Mouse (Mus musculus): ENCODE data around the gene Vwa1.

Vwa1 gene

GRCm38 (mm10) chr4:155780895-155781294 is 6.4 kb upstream of the Vwa1 start:
- in situ Hi-C loops (cut with MboI), result no loop called here

GRCm38 (mm10) chr4:155779498-155779897 is 5.0 kb upstream of the Vwa1 start:
- in situ Hi-C loops (cut with MboI), result no loop called here

- in situ Hi-C loops (cut with MboI), result no loop called here
Observed at GRCm38 (mm10) chr4:155777816-155778215, 3.3 kb upstream of the Vwa1 start.

GRCm38 (mm10) chr4:155776704-155777335 is 2.3 kb upstream of the Vwa1 start:
- in situ Hi-C loops (cut with MboI), result no loop called here

DNA sequence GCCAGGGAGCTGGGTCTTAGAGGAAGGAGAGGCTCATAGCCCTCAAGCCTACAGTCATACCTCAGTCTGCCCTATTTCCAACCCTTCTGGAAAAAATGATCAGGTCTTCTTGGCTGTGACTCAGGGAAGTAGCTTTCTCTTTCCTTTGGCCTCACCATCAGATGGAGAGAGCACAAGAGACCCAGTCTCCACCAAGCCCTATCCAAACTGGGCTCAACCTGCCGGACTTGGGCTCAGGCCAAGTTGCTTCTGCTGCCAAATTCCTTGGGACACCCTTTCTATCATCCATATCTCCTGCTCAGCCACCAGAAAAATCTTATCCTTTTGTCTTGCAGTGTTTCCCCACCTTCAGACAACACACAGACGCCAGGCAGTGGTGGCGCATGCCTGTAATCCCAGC is 1.4 kb upstream of the Vwa1 start:
- in situ Hi-C loops (cut with MboI), result no loop called here

- in situ Hi-C loops (cut with MboI), result no loop called here
Observed at GRCm38 (mm10) chr4:155774971-155775740, 658 bp upstream of the Vwa1 start.

GRCm38 (mm10) chr4:155773335-155774078 is 991 bp downstream of the Vwa1 start:
- in situ Hi-C loops (cut with MboI), result no loop called here

DNA sequence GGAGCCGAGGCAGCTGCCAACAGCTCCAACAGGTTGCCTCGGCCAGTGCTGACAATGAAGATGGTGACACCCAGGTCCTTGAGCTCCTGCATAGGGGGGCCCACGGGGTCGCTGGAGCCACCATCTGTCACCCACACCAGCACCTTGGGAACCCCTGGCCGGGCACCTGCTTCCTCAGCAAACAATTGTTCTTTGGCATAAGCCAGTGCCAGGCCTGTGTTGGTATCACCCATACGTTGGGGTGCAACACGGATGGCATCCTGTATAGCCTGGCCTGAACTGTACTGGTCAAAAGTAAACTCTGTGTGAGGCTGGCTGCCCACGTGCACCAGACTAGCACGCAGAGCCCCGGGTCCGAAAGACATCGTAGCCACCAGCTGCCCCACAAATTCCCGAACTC is 1.7 kb downstream of the Vwa1 start:
- in situ Hi-C loops (cut with MboI), result no loop called here

- in situ Hi-C loops (cut with MboI), result no loop called here
Observed at GRCm38 (mm10) chr4:155771706-155772105, 2.8 kb downstream of the Vwa1 start.

DNA sequence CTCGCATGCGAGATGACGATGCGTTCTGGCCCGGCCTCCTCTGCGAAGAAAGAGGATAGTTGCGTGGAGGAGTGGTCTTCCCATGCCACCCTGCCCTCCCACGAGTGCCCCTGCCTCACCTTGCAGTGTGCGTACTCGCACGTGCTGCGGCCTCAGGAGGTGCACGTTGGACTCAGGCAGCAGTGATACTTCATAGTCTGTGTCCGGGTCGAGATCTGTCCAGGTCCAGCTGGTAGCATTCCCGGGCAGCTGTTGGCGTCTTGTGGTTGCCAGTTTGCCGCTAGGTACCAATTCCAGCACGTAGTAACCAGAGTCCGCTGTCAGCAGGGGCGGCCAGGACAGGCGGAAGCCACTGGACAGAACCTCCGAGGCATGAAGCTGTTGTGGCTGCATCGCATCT is 3.9 kb downstream of the Vwa1 start:
- in situ Hi-C loops (cut with MboI), result no loop called here

GRCm38 (mm10) chr4:155769880-155770512 is 4.5 kb downstream of the Vwa1 start:
- in situ Hi-C loops (cut with MboI), result loop anchor here (5.0 to 10.0 kb wide), 2 partner anchors 38 to 55 kb away; partner anchors contain the start of gene Tmem240

- in situ Hi-C loops (cut with MboI), result loop anchor here (5.0 to 10.0 kb wide), 2 partner anchors 37 to 55 kb away; partner anchors contain the start of gene Tmem240
Observed at GRCm38 (mm10) chr4:155769496-155769879, 5.0 kb downstream of the Vwa1 start.

DNA sequence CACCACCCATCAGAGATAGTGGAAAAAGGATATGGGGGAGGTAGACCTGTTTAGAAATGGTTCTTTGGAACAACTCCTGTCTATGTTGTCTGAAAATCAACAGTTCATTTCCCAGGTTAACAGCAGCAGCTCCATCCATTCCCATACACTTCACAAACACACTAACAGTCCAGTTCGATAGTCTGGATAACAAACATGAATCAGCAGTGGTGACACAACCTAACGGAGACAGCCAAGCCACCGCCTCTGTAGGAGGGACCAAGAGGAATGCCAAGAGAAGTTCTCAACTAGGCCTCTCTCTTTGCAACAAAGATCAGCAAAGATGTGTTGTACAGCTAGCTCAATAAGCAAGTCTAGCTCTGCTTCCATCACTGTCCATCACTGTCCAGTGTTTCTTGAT is 12.1 kb downstream of the Vwa1 start:
- in situ Hi-C loops (cut with MboI), result loop anchor here (10.0 kb wide), 1 partner anchor 48 kb away; no protein-coding TSS in a partner anchor

- in situ Hi-C loops (cut with MboI), result loop anchor here (10.0 kb wide), 1 partner anchor 47 kb away; no protein-coding TSS in a partner anchor
Observed at GRCm38 (mm10) chr4:155761356-155762099, 13.0 kb downstream of the Vwa1 start.

- in situ Hi-C loops (cut with MboI), result loop anchor here (10.0 kb wide), 1 partner anchor 46 kb away; no protein-coding TSS in a partner anchor
Observed at GRCm38 (mm10) chr4:155760613-155761355, 13.7 kb downstream of the Vwa1 start, which contains the start of gene Atad3a. Atad3a (minus strand) TSS chr4:155761093.

DNA sequence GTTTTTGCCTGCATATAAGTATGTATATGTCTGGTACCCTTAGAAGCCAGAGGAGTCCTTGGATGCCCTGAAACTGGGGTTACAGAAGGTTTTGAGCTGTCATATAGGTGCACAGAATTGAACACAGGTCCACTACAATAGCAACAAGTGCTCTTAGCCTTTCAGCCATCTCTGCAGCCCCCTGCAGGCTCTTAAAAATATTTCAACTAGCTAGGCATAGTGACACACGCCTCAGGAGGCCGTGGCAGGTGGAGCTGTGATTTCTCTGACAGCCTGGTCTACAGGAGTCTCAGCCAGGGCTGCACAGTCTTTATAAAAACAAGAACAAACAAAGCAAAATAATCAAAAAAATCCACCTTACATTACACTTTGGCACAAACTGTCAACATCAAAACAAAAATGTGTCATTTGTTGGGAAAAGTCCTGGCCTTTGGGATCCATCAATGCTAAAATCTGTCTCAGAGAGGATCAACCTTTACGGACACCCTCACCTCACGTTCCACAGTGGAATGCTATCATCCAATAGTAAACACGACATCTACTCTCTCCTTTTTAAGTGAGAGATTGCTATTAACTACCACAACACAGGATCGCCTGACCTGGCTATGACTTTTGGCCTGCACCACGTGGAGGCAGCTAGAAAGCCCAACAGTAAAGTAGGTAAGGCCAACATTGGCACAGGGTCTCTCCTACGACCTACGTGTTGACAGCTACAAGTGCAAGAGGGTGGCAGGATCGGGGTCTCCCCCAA is 14.5 kb downstream of the Vwa1 start:
- in situ Hi-C loops (cut with MboI), result loop anchor here (10.0 kb wide), 1 partner anchor 45 kb away; no protein-coding TSS in a partner anchor

GRCm38 (mm10) chr4:155757011-155757410 is 17.5 kb downstream of the Vwa1 start:
- in situ Hi-C loops (cut with MboI), result no loop called here

GRCm38 (mm10) chr4:155746575-155747490 is 27.7 kb downstream of the Vwa1 start:
- in situ Hi-C loops (cut with MboI), result no loop called here

All from mature B cell (primary cell).